Mouse (Mus musculus): Measurements from ENCODE around the gene Aldh1a7. TPM values are rescaled to one million over a fixed set of nuclear protein-coding genes. Genes with fewer than 3 reads are reported as not detected.

Aldh1a7 gene
- total RNA-seq, 2 experiments from 2014 or later: 0.32 to 1.0 TPM

Other genes with a start within 250 kb of the Aldh1a7 start
- 100 to 1,000 TPM; 164 to 219 TPM for gene Aldh1a1, start 234.8 kb downstream of the Aldh1a7 start, total RNA-seq (2021)
- not detected for gene Tmc1, start 226.6 kb upstream of the Aldh1a7 start, total RNA-seq (2021)